Mouse (Mus musculus): ENCODE results near the gene Prok2. TPM values are rescaled to one million over a fixed set of nuclear protein-coding genes. Genes with fewer than 3 reads are reported as not detected.
A peak's percentile ranks its signal among the peaks of the same experiment; 100 is the strongest.

Gene Prok2
- polyA plus RNA-seq, 1 experiment from 2014 or later = 1.8 TPM

- WGBS = 6% methylated on average over 25 of the region's 25 CpGs
- H3K27me3 ChIP-seq = peaks cover 73% of the 10 kb centered on the region
- peaks cover 16% of the 10 kb centered on the region for H3K4me1 ChIP-seq
- ATAC-seq (ENCODE audit: low FRiP score, low read depth) = peak; percentile 10; the same call in 1 of the 2 replicates
- peak overlapping the region; percentile 90 for H3K9ac ChIP-seq
- H3K27ac ChIP-seq = 0 out of 2 replicates have a peak overlapping the region, but pooled peaks have one; percentile 70
- H3K36me3 ChIP-seq = no peaks in the 10 kb centered on the region
- H3K4me3 ChIP-seq = peak overlapping the region; percentile 80
- peak overlapping the region; percentile 96 for H3K4me2 ChIP-seq (replicated peaks)
- no peaks in the 10 kb centered on the region for H3K9me3 ChIP-seq
These were observed 34.5 kb downstream of the Prok2 start for GRCm38 (mm10) chr6:99691666-99692205.

GRCm38 (mm10) chr6:99688513-99688912, 37.7 kb downstream of the Prok2 start:
- 79% methylated on average over 6 of the region's 6 CpGs for WGBS

GRCm38 (mm10) chr6:99684899-99685298, 41.3 kb downstream of the Prok2 start:
- peaks cover 11% of the 10 kb centered on the region for H3K27me3 ChIP-seq
- ATAC-seq (ENCODE audit: low FRiP score, low read depth) = no peak
- H3K9ac ChIP-seq = no peak overlapping the region
- H3K4me2 ChIP-seq (replicated peaks) = no peak overlapping the region
- no peak overlapping the region for H3K4me3 ChIP-seq
- no peak overlapping the region for H3K27ac ChIP-seq
- H3K4me1 ChIP-seq = no peaks in the 10 kb centered on the region
- 53% methylated on average over 5 of the region's 5 CpGs for WGBS
- no peaks in the 10 kb centered on the region for H3K36me3 ChIP-seq
- 0 out of 2 replicates have a peak, but pooled peaks cover 4% of the 10 kb centered on the region for H3K9me3 ChIP-seq

More at GRCm38 (mm10) chr6:99688513-99688912, 37.7 kb downstream of the Prok2 start:
- Histone ChIP-seq H3K36me3 (no peaks in the 10 kb centered on the region), H3K27me3 (peaks cover 41% of the 10 kb centered on the region), H3K4me3 (no peak overlapping the region), H3K4me1 (peaks cover 8% of the 10 kb centered on the region), H3K4me2 (replicated peaks) (no peak overlapping the region), H3K9ac (no peak overlapping the region), H3K27ac (no peak overlapping the region), H3K9me3 (0 out of 2 replicates have a peak, but pooled peaks cover 4% of the 10 kb centered on the region)
- no peak for ATAC-seq (ENCODE audit: low FRiP score, low read depth)

- 0 out of 2 replicates have a peak, but pooled peaks cover 4% of the 10 kb centered on the region for H3K9me3 ChIP-seq
- H3K27ac ChIP-seq = no peak overlapping the region
- H3K27me3 ChIP-seq = peaks cover 5% of the 10 kb centered on the region
- no peak overlapping the region for H3K4me2 ChIP-seq (replicated peaks)
- no peak overlapping the region for H3K4me3 ChIP-seq
- WGBS = 88% methylated on average over 5 of the region's 5 CpGs
- H3K4me1 ChIP-seq = no peaks in the 10 kb centered on the region
- H3K9ac ChIP-seq = no peak overlapping the region
- ATAC-seq (ENCODE audit: low FRiP score, low read depth) = no peak
- no peaks in the 10 kb centered on the region for H3K36me3 ChIP-seq
These were observed 42.2 kb downstream of the Prok2 start for GRCm38 (mm10) chr6:99683974-99684373.

- Histone ChIP-seq H3K4me2 (replicated peaks) (no peak overlapping the region), H3K9me3 (no peaks in the 10 kb centered on the region), H3K4me1 (no peaks in the 10 kb centered on the region), H3K27ac (no peak overlapping the region), H3K36me3 (no peaks in the 10 kb centered on the region), H3K27me3 (no peaks in the 10 kb centered on the region), H3K4me3 (no peak overlapping the region), H3K9ac (no peak overlapping the region)
- ATAC-seq (ENCODE audit: low FRiP score, low read depth) = no peak
- WGBS = 81% methylated on average over 11 of the region's 11 CpGs
These were observed 48.1 kb downstream of the Prok2 start for GRCm38 (mm10) chr6:99678108-99678507.

- Histone ChIP-seq H3K27me3 (no peaks in the 10 kb centered on the region), H3K36me3 (no peaks in the 10 kb centered on the region), H3K9ac (no peak overlapping the region), H3K4me2 (replicated peaks) (no peak overlapping the region), H3K9me3 (no peaks in the 10 kb centered on the region), H3K27ac (no peak overlapping the region), H3K4me1 (no peaks in the 10 kb centered on the region), H3K4me3 (no peak overlapping the region)
- WGBS = 82% methylated on average over 8 of the region's 8 CpGs
- no peak for ATAC-seq (ENCODE audit: low FRiP score, low read depth)
These were observed 48.9 kb downstream of the Prok2 start for GRCm38 (mm10) chr6:99677325-99677724.

- Histone ChIP-seq H3K27ac (no peak overlapping the region), H3K4me1 (peaks cover 6% of the 10 kb centered on the region), H3K27me3 (no peaks in the 10 kb centered on the region), H3K9ac (no peak overlapping the region), H3K4me2 (replicated peaks) (no peak overlapping the region), H3K36me3 (no peaks in the 10 kb centered on the region), H3K4me3 (no peak overlapping the region), H3K9me3 (no peaks in the 10 kb centered on the region)
- 77% methylated on average over 4 of the region's 4 CpGs for WGBS
- no peak for ATAC-seq (ENCODE audit: low FRiP score, low read depth)
These were observed 51.7 kb downstream of the Prok2 start for GRCm38 (mm10) chr6:99674482-99674881.

GRCm38 (mm10) chr6:99671768-99672167, 54.4 kb downstream of the Prok2 start:
- no peak overlapping the region for H3K4me3 ChIP-seq
- no peak overlapping the region for H3K9ac ChIP-seq
- H3K27ac ChIP-seq = no peak overlapping the region
- ATAC-seq (ENCODE audit: low FRiP score, low read depth) = no peak
- H3K4me2 ChIP-seq (replicated peaks) = no peak overlapping the region
- H3K27me3 ChIP-seq = no peaks in the 10 kb centered on the region
- 73% methylated on average over 3 of the region's 3 CpGs for WGBS
- H3K4me1 ChIP-seq = peaks cover 18% of the 10 kb centered on the region
- no peaks in the 10 kb centered on the region for H3K9me3 ChIP-seq
- H3K36me3 ChIP-seq = no peaks in the 10 kb centered on the region

GRCm38 (mm10) chr6:99670481-99671119, 55.6 kb downstream of the Prok2 start:
- Histone ChIP-seq H3K4me1 (peaks cover 24% of the 10 kb centered on the region), H3K27me3 (no peaks in the 10 kb centered on the region), H3K27ac (no peak overlapping the region), H3K4me3 (no peak overlapping the region), H3K36me3 (no peaks in the 10 kb centered on the region), H3K4me2 (replicated peaks) (no peak overlapping the region), H3K9me3 (no peaks in the 10 kb centered on the region), H3K9ac (no peak overlapping the region)
- ATAC-seq (ENCODE audit: low FRiP score, low read depth) = no peak
- WGBS = 80% methylated on average over 7 of the region's 7 CpGs

- no peaks in the 10 kb centered on the region for H3K27me3 ChIP-seq
- ATAC-seq (ENCODE audit: low FRiP score, low read depth) = no peak
- H3K9me3 ChIP-seq = no peaks in the 10 kb centered on the region
- no peak overlapping the region for H3K4me3 ChIP-seq
- H3K4me2 ChIP-seq (replicated peaks) = no peak overlapping the region
- H3K4me1 ChIP-seq = peaks cover 31% of the 10 kb centered on the region
- no peak overlapping the region for H3K9ac ChIP-seq
- no peak overlapping the region for H3K27ac ChIP-seq
- 43% methylated on average over 5 of the region's 5 CpGs for WGBS
- no peaks in the 10 kb centered on the region for H3K36me3 ChIP-seq
These were observed 56.5 kb downstream of the Prok2 start for GRCm38 (mm10) chr6:99669481-99670325.

- peak; percentile 44; the same call in 1 of the 2 replicates for ATAC-seq (ENCODE audit: low FRiP score, low read depth)
- no peaks in the 10 kb centered on the region for H3K9me3 ChIP-seq
- peak overlapping the region; percentile 75 for H3K4me3 ChIP-seq
- H3K27me3 ChIP-seq = no peaks in the 10 kb centered on the region
- peaks cover 40% of the 10 kb centered on the region for H3K4me1 ChIP-seq
- H3K9ac ChIP-seq = peak overlapping the region; percentile 84; the same call in 1 of the 2 replicates
- no peaks in the 10 kb centered on the region for H3K36me3 ChIP-seq
- peak overlapping the region; percentile 65 for H3K27ac ChIP-seq
- WGBS = 18% methylated on average over 8 of the region's 8 CpGs
- peak overlapping the region; percentile 92 for H3K4me2 ChIP-seq (replicated peaks)
These were observed 58.9 kb downstream of the Prok2 start for GRCm38 (mm10) chr6:99667290-99667689.

Measured in limb, embryonic 13.5 days (tissue).